Mouse (Mus musculus) hindbrain, postnatal 0 days (tissue): ENCODE data around the gene Ptprm. TPM values are rescaled to one million over a fixed set of nuclear protein-coding genes. Genes with fewer than 3 reads are reported as not detected.

Experiments used
- ATAC-seq: fragments of 200-750 bp; cut with Nextera tagmentation; 2 replicates; pipeline ENCODE4 v1.8.0; 2017; ENCODE audit warnings: mild to moderate bottlenecking, moderate TSS enrichment, moderate library complexity
- DNase-seq: peaks from one replicate; pipeline ENCODE4 v3.0.0-alpha.2; 2015; ENCODE audit warnings: low spot score
- H3K27ac ChIP-seq: fragments of 300-500 bp; sonication (generic); 2 replicates; pipeline ENCODE4 v1.5.1; 2014; ENCODE audit warnings: mild to moderate bottlenecking
- H3K27me3 ChIP-seq: fragments of 300-500 bp; sonication (generic); 2 replicates; pipeline ENCODE4 v1.6.1; 2014; ENCODE audit warnings: low read length, mixed read lengths; ENCODE audit not compliant: insufficient read depth
- H3K36me3 ChIP-seq: fragments of 300-500 bp; sonication (generic); 2 replicates; pipeline ENCODE4 v1.6.1; 2014; ENCODE audit warnings: low read length, mixed read lengths; ENCODE audit not compliant: insufficient read depth
- H3K4me1 ChIP-seq: fragments of 300-500 bp; sonication (generic); 2 replicates; pipeline ENCODE4 v1.6.1; 2014; ENCODE audit warnings: antibody characterized with exemption, low read length, mixed read lengths; ENCODE audit not compliant: insufficient read depth
- H3K4me2 ChIP-seq: fragments of 300-500 bp; sonication (generic); 2 replicates; pipeline ENCODE4 v1.6.1; 2014; ENCODE audit warnings: low read depth, mild to moderate bottlenecking, low read length, moderate library complexity, mixed read lengths
- H3K4me3 ChIP-seq: fragments of 300-500 bp; sonication (generic); 2 replicates; pipeline ENCODE4 v1.5.1; 2014; ENCODE audit warnings: low read length
- H3K9ac ChIP-seq: fragments of 300-500 bp; sonication (generic); replicated peaks from 2 replicates; pipeline ENCODE4 v1.6.1; 2014; ENCODE audit warnings: mild to moderate bottlenecking, low read length, moderate library complexity, mixed read lengths
- H3K9me3 ChIP-seq: fragments of 300-500 bp; sonication (generic); 2 replicates; pipeline ENCODE4 v1.6.1; 2016; ENCODE audit warnings: low read length, mixed read lengths
- CTCF ChIP-seq: IDR thresholded peaks from 2 replicates; pipeline ENCODE4 v1.5.1; 2016; ENCODE audit warnings: antibody characterized with exemption, control low read depth, low read depth
- WGBS: fragments of 180-500 bp; shearing (Covaris S2); extraction: QIAGEN DNeasy Blood & Tissue Kit; methylation state at CpG from one replicate; pipeline ENCODE4 v1.1.7; 2014; 5-methylcytosine and 5-hydroxymethylcytosine counted together
- polyA plus RNA-seq: library from polyadenylated mRNA; unstranded; fragments of >200 nt; fragmentation: Nextera tagmentation; extraction: Ambion mirVana; gene quantifications from 2 replicates; pipeline ENCODE4 v1.2.1, GENCODE M21; 2015
- total RNA-seq: library from RNA; depleted of rRNA; stranded (reverse); fragments of >200 nt; gene quantifications from 2 replicates; pipeline ENCODE4 v1.2.3, GENCODE M21; 2014

Ptprm gene
- total and polyA plus RNA-seq, 2 experiments from 2014 or later: 19.3 to 52.4 TPM

- ATAC-seq: peak; percentile 92
- H3K4me2 ChIP-seq: peak overlapping the region; percentile 37
- H3K4me3 ChIP-seq: no peak overlapping the region
- peaks cover 9% of the 10 kb centered on the region for H3K4me1 ChIP-seq
- H3K27me3 ChIP-seq: no peaks in the 10 kb centered on the region
- H3K36me3 ChIP-seq: no peaks in the 10 kb centered on the region
- WGBS: 25% methylated on average over 21 of the region's 21 CpGs
- H3K9ac ChIP-seq: no peak overlapping the region
- peak; percentile 75 for DNase-seq
- TF ChIP-seq CTCF: no peak
- H3K27ac ChIP-seq: peak overlapping the region; percentile 65
- H3K9me3 ChIP-seq: no peaks in the 10 kb centered on the region
Observed at GRCm38 (mm10) chr17:67274531-67275094, 79.6 kb downstream of the Ptprm start.

- peaks cover 9% of the 10 kb centered on the region for H3K4me1 ChIP-seq
- no peaks in the 10 kb centered on the region for H3K27me3 ChIP-seq
- no peak for DNase-seq
- ATAC-seq: no peak
- no peaks in the 10 kb centered on the region for H3K36me3 ChIP-seq
- no peak overlapping the region for H3K4me3 ChIP-seq
- H3K9ac ChIP-seq: no peak overlapping the region
- no peak overlapping the region for H3K27ac ChIP-seq
- no peak overlapping the region for H3K4me2 ChIP-seq
- TF ChIP-seq CTCF: no peak
- H3K9me3 ChIP-seq: no peaks in the 10 kb centered on the region
Observed at GRCm38 (mm10) chr17:67272928-67273327, 81.3 kb downstream of the Ptprm start.

GRCm38 (mm10) chr17:67268475-67269080, 85.7 kb downstream of the Ptprm start:
- peak; percentile 5 for DNase-seq
- H3K4me1 ChIP-seq: 0 out of 2 replicates have a peak, but pooled peaks cover 3% of the 10 kb centered on the region
- H3K27ac ChIP-seq: no peak overlapping the region
- H3K4me2 ChIP-seq: no peak overlapping the region
- no peak for ATAC-seq
- WGBS: 77% methylated on average over 9 of the region's 9 CpGs
- no peak overlapping the region for H3K4me3 ChIP-seq
- H3K36me3 ChIP-seq: no peaks in the 10 kb centered on the region
- H3K27me3 ChIP-seq: no peaks in the 10 kb centered on the region
- no peak for TF ChIP-seq CTCF
- no peak overlapping the region for H3K9ac ChIP-seq
- H3K9me3 ChIP-seq: no peaks in the 10 kb centered on the region

GRCm38 (mm10) chr17:67266270-67266669, 88.0 kb downstream of the Ptprm start:
- no peak for DNase-seq

GRCm38 (mm10) chr17:67265520-67265919, 88.7 kb downstream of the Ptprm start:
- H3K4me2 ChIP-seq: no peak overlapping the region
- H3K9me3 ChIP-seq: no peaks in the 10 kb centered on the region
- H3K36me3 ChIP-seq: no peaks in the 10 kb centered on the region
- no peaks in the 10 kb centered on the region for H3K4me1 ChIP-seq
- ATAC-seq (no peak), DNase-seq (no peak)
- 91% methylated on average over 4 of the region's 4 CpGs for WGBS
- no peak overlapping the region for H3K4me3 ChIP-seq
- no peak overlapping the region for H3K9ac ChIP-seq
- no peak for TF ChIP-seq CTCF
- H3K27ac ChIP-seq: no peak overlapping the region
- H3K27me3 ChIP-seq: no peaks in the 10 kb centered on the region

More at GRCm38 (mm10) chr17:67266270-67266669, 88.0 kb downstream of the Ptprm start:
- H3K4me1 ChIP-seq: no peaks in the 10 kb centered on the region
- no peak overlapping the region for H3K9ac ChIP-seq
- no peak for TF ChIP-seq CTCF
- H3K4me3 ChIP-seq: no peak overlapping the region
- H3K36me3 ChIP-seq: no peaks in the 10 kb centered on the region
- no peaks in the 10 kb centered on the region for H3K27me3 ChIP-seq
- H3K9me3 ChIP-seq: no peaks in the 10 kb centered on the region
- no peak overlapping the region for H3K27ac ChIP-seq
- no peak overlapping the region for H3K4me2 ChIP-seq
- WGBS: 69% methylated on average over 6 of the region's 6 CpGs
- ATAC-seq: no peak

GRCm38 (mm10) chr17:67264716-67265115, 89.5 kb downstream of the Ptprm start:
- no peak for ATAC-seq
- H3K4me3 ChIP-seq: no peak overlapping the region
- H3K4me1 ChIP-seq: no peaks in the 10 kb centered on the region
- H3K9me3 ChIP-seq: no peaks in the 10 kb centered on the region
- H3K36me3 ChIP-seq: no peaks in the 10 kb centered on the region
- no peak overlapping the region for H3K27ac ChIP-seq
- no peak overlapping the region for H3K9ac ChIP-seq
- DNase-seq: no peak
- no peak for TF ChIP-seq CTCF
- WGBS: 86% methylated on average over 6 of the region's 6 CpGs
- H3K27me3 ChIP-seq: no peaks in the 10 kb centered on the region
- H3K4me2 ChIP-seq: no peak overlapping the region

- H3K4me1 ChIP-seq: no peaks in the 10 kb centered on the region
- no peaks in the 10 kb centered on the region for H3K27me3 ChIP-seq
- no peak for TF ChIP-seq CTCF
- no peak overlapping the region for H3K4me3 ChIP-seq
- H3K27ac ChIP-seq: no peak overlapping the region
- ATAC-seq (no peak), DNase-seq (no peak)
- H3K9ac ChIP-seq: no peak overlapping the region
- H3K9me3 ChIP-seq: no peaks in the 10 kb centered on the region
- no peaks in the 10 kb centered on the region for H3K36me3 ChIP-seq
- 76% methylated on average over 1 of the region's 1 CpGs for WGBS
- H3K4me2 ChIP-seq: no peak overlapping the region
Observed at GRCm38 (mm10) chr17:67263024-67263423, 91.2 kb downstream of the Ptprm start.
